Mouse (Mus musculus) cerebellum, adult 8-10 months (tissue): ENCODE measurements around the gene Vmn1r130.
"Not testable (repeated sequence)": the region's sequence is repeated elsewhere in the genome, so short reads cannot be mapped to it uniquely, and the experiment has no call there.

Experiments
- DNase-seq: peaks from one replicate; pipeline ENCODE4 v3.0.0; 2022

Vmn1r130 gene

DNA sequence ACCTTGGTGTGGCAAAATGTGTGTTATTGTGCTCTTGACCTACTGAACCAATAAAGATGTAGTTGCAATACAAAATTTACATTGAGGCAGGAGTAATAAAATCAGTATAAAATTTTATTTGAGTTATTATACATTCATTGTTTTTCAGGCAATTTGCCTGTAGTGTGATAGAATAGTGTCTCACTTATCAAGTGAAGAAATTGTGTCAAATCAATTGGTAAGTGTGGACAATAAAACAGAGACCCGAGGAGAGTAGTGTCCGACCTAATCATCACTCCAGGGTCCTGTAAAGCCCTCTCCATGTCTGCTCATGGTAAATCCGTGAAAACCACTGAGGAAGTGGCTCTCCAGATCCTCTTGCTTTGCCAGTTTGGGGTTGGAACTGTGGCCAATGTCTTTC, at the start of gene Vmn1r130:
TSS of gene Vmn1r130 (plus strand) at position 301 of the 400 bp plus-strand sequence.
- not testable (repeated sequence) for DNase-seq

- DNase-seq, result not testable (repeated sequence)
Observed at GRCm38 (mm10) chr7:21545990-21546389, 34.4 kb downstream of the Vmn1r130 start, which contains the start of gene Vmn1r131. Vmn1r131 (minus strand) TSS chr7:21546090.
